Mouse (Mus musculus) natural killer cell, adult 2 months (primary cell): ENCODE measurements around the gene Ifi203.
A peak's percentile ranks its signal among the peaks of the same experiment; 100 is the strongest.
"Not testable (repeated sequence)": the region's sequence is repeated elsewhere in the genome, so short reads cannot be mapped to it uniquely, and the experiment has no call there.

Experiments
- DNase-seq, 2 experiments: peaks; one replicate each; pipeline ENCODE4 v3.0.0; 2022; ENCODE audit warnings: low spot score in 2 of 2

The Ifi203 gene

DNA sequence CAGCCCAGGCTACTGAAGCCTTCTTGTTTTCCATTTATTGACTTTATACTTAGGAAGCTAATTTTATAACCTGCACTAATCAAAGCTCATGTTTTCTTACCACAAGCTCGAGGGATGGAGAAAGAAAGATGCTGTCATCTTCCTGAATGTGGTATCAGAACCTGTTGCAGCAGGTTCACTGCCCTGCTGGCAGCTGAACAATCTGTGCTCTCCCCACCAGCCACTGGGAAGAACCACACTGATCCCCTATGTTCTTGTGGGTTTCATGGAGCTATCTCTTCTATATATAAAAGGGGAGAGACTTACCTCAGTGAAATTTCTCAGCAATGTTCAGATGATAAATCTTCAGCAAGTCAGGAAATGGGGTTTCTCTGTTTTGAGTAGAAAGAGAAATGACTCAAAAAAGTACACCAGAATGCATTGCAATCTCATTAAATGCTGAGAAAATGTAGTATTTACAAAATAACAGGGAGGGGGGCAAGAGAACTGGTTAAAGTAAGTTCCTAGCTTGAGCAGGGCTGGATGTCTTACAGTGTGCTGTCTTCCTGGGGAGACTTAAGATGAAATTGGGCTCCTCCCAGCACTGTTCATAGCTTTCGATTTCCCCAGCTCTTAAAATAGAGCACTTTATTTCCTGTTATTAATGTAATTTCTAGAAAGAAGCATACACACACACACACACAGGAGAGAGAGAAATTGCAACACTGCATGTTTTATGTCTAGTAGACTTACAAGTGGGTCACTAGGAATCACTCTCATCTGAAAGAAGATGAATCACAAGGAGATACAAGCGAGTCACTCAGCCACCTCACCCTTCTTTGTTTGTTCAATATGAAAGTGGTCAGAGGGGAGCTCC lies at the start of gene Ifi203, which contains the start of gene Mndal:
TSS of gene Ifi203 (minus strand) at position 749 of the 856 bp plus-strand sequence.
TSS of gene Mndal (minus strand) at position 568 of the 856 bp plus-strand sequence.
- peak in 1 of 2 experiments; percentile 32 for DNase-seq

DNA sequence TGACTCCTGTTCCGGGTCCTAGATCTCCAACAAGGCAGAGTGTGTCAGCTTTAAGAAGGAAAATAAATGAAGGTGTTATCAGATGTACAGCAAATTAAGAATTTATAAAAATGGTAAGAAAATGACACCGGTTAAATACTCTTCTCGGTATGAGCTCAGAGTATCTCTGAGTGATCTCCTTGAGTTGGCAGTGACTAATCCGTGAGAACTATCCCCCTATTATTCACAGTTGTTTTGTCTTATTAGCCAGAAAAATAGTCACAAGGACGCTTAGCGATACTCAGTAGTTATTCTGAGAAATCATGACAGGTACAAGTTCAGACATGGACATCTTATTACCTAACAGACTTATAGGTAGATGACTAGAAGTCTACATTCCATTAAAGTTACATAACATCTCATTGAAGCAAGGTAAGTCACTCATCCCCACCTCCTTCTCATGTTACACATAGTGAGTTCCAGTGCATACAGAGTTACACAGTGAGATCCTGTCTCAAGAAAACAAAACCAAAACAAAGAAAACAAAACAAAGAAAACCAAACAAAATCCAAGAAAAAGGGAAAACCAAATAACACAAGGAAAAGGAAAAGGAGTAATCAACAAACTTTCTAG lies 40.3 kb upstream of the Ifi203 start, which contains the start of gene Ifi202b:
TSS of gene Ifi202b (minus strand) at position 51 of the 612 bp plus-strand sequence.
- not testable (repeated sequence) for DNase-seq

- not testable (repeated sequence) for DNase-seq
Measured at GRCm38 (mm10) chr1:173981038-173981437, 38.6 kb upstream of the Ifi203 start.

- peak in 1 of 2 experiments; percentile 5 for DNase-seq
Measured at GRCm38 (mm10) chr1:173977622-173978021, 35.1 kb upstream of the Ifi203 start.

- DNase-seq = no peak
Measured at GRCm38 (mm10) chr1:173973111-173973510, 30.6 kb upstream of the Ifi203 start.

- DNase-seq = not testable (repeated sequence)
Measured at GRCm38 (mm10) chr1:173961491-173961890, 19.0 kb upstream of the Ifi203 start.

DNA sequence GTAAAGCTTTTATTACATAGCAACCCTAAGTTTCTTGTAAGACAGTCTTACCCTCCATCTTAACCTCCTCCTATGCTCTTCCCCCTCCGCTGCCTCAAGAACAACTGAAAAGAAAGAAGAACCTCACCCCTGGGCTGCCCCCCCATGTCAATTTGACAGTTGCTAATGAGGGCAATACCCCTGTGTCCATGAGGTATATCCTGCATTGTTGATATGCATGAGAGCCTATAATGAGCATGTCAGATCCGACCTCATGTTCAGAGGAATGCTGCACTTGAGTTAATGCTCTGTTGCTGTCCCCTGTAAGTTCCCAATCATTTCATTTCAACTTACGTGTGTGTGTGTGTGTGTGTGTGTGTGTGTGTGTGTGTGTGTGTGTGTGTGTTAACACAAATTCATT lies 17.5 kb upstream of the Ifi203 start:
- not testable (repeated sequence) for DNase-seq

- DNase-seq = not testable (repeated sequence)
Measured at GRCm38 (mm10) chr1:173955839-173956527, 13.5 kb upstream of the Ifi203 start.

DNA sequence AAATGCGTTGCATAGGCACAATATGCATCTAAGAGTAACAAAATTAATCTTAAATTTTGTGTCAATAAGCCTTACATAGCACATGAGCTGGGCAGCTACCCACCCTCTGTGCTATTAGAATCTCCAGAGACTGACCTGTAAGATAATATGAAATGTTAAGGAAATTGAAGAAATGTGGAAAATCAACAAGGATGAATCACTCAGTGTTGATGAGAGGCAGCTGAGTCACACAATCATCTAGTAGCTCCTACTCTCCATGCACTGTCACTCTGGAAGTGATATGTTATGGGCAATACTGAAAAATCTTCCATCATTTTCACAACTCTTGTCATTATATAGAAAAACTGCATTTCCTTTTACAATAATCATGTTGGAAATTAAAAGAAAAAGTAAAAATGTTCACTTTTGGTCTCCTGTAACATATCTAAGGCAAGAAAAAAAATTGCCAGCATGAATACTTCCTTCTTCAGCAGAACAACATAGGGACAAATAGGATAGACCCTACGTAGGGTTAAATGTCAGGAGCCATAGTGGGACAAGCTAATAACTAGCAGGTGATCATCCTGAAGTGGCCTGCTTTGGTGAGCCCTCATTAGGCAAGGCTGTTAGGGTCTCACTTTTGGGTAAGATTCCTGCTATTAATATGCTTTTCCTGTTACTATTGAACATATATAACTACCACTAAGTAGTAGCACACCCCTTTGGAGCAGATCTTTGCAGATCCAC lies 12.8 kb upstream of the Ifi203 start:
- DNase-seq = no peak

- DNase-seq = no peak
Measured at GRCm38 (mm10) chr1:173953563-173953962, 11.1 kb upstream of the Ifi203 start.

DNA sequence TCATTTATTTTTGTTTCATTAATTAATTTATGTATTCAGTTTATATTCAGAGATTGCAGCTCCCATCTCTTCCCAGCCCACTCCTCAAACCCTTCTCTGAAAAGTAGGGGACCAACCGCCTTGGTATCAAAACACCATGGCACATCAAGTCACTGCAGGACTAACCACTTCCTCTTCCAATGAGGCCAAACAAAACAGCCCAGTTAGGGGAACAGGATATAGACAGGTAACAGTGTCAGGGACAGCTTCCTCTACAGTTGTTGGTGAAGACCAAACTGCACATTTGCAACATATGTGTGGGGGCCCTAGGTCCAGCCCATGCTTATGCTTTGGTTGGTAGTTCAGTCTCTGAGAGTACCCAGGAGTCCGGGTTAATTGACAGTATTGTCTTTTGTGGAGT lies 6.6 kb upstream of the Ifi203 start:
- peak; percentile 5 to 14 for DNase-seq

GRCm38 (mm10) chr1:173942780-173943066 lies 251 bp upstream of the Ifi203 start:
- DNase-seq = not testable (repeated sequence)

GRCm38 (mm10) chr1:173941522-173941921 lies 950 bp downstream of the Ifi203 start:
- DNase-seq = not testable (repeated sequence)

DNA sequence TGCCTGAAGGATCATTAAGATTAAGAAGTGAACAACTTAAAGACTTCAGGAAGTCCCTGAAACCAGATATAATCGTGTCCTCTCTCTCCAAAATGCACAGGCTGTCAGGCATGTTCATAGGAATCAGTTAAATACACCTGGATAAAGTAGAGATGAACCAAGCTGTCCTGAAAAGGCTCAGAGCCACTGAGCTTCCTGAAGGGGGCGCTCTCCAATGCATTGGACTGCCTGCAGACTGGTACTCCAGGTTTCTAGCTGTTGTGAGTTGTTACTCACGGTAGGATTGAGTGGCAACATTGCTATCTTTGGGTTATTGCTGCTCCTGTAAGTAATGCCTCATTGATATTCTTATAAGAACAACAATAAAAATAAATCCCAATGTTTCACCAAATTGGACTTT lies 23.2 kb downstream of the Ifi203 start:
- not testable (repeated sequence) for DNase-seq

GRCm38 (mm10) chr1:173914559-173914958 lies 27.9 kb downstream of the Ifi203 start:
- no peak for DNase-seq

DNA sequence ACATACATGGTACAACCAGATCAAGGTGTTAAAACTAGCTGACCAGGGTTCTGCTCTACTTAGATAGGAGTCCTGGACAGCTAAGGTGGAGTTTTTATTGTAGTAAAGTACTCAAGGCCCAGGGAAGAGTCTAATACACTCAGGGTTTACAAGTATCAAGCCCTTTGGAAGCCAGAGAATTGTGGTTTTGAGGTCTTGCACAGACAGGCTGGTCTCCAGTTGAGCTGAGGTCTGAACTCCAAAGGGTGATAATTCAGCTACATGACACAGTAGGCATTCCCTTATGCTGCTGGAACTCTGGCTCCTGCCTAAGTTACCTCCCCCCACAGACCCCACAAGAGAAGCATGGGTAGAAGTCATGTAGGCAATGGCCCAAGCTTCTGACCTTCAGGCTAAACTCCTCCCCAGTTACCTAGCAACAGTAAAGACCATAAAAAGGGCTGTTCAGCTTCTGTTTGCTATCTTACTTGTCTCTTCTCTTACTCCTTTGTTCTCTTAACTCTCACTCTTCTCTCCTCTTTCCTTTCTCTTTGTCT lies 29.1 kb downstream of the Ifi203 start:
- not testable (repeated sequence) for DNase-seq

DNA sequence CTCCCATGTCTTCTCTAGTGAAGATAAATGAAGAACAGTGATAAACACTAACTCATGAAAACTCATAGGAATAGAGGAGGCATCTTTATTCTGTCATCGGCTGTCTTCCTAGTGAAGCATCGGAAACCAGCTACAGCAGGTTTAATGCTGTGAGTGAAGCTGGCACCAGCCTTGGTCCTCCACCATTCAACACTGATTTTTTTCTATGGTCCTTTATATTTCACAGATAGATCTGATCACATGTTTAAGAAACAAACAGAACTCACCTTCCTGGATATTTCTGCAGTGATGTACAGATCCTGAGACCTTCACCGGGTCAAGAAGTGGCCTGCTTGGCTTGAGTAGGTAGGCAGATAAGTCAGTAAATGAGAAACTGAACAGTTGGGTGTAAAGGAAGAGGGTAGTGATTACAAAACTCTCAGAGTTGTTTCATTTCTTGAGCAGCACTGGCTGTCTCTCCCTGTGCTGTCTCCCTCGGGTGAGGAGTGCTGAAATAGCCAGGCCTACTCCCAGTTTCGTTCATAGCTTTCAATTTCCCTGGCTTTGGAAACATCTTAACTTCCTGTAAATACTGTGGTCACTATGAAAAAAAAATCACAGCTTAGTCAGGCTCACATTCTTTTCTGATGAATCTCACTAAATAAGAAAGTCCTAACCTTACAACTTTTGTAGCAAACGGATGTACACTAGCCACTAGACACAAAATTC lies 29.8 kb downstream of the Ifi203 start, which contains the start of gene Ifi211:
TSS of gene Ifi211 (minus strand) at position 499 of the 708 bp plus-strand sequence.
- DNase-seq = peak in 1 of 2 experiments; percentile 13

DNA sequence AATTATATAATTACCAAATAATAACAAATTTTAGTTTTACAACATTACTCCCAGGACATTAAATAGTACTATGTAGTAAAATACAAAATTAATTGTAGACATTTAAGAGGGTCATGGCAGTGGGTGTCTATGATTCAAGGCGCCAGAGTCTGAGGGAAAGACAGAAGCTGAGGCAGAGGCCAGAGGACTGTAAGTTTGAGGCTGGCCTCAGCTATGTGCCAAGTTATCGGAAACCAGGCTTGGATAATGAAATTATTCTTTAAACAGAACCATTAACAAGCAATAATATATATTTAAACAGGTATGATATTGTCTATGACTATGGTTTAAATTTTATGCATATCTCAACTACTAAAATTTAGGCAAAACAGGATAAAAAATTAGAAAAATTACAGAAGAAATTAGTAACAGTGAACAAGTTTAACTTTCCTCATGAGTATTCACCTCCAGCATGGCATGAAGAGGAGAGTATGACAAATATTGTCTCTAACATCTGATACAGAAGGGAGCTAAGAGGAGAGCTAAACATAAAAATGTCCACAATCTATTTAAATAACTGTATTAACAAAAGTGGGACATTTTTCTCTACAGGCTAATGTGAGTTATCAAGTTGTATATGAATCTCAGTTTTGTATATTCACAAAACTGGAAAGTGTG lies 30.5 kb downstream of the Ifi203 start:
- no peak for DNase-seq

- DNase-seq = not testable (repeated sequence)
Measured at GRCm38 (mm10) chr1:173908390-173908789, 34.1 kb downstream of the Ifi203 start.

- DNase-seq = peak; percentile 37
Measured at GRCm38 (mm10) chr1:173905885-173906284, 36.6 kb downstream of the Ifi203 start.
